Mouse (Mus musculus): ENCODE results near the gene Dmgdh.

GRCm38 (mm10) chr13:93762879-93763278 is 88.6 kb downstream of the Dmgdh start:
- no peak for TF ChIP-seq GATA1 (IDR thresholded peaks at IDR 0.05; ENCODE audit: borderline replicate concordance, low read length)
- TF ChIP-seq FLI1 (IDR thresholded peaks at IDR 0.05; ENCODE audit: low read length): no peak
